Mouse (Mus musculus): ENCODE results near the gene Piezo1. TPM values are rescaled to one million over a fixed set of nuclear protein-coding genes. Genes with fewer than 3 reads are reported as not detected.

Piezo1 gene
- polyA plus RNA-seq, 1 experiment from 2014 or later = 3.4 TPM

DNA sequence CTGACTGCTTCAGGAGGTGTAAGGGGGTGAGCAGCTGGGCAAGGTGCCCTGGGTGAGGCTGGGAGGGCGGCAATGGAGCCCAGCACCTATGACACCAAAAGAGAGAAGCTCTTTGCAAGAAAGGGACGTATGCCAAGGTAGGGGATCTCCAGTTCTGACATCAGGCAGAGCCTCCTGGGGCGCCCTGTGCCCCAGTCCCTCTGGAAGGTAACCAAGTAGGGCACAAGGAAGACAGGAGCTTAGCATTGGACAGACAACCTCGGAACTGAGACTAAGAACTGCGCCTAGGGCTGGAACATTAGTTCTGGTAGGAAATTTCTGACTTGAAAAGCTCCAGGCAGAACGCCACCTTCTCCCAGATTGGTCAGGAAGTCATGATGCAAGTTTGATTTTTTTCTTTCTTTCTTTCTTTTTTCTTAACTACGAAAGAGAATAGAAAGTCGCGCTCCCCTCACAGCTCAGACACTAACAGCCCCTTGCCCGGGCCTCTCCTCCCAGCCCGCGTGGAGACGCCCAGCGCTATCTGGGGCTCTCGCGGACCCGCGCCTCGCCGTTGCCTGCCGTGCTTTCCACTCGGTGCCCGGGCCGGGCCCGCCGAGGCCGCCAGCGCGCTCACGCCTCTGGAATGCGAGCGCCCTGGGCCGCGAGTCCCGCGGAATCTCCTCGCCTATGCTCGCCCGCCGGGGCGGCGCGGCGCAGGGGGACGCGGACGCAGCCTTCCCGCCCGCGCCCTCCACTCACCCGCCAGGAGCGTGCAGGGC is 715 bp downstream of the Piezo1 start:
- H3K27me3 ChIP-seq (ENCODE audit: insufficient read depth, low read length) = no peaks in the 10 kb centered on the region
- H3K4me2 ChIP-seq (ENCODE audit: low read depth, low read length) = peak overlapping the region; percentile 96
- DNase-seq (peak; percentile 68), ATAC-seq (peak; percentile 15)
- peak overlapping the region; percentile 89 for H3K27ac ChIP-seq (ENCODE audit: low read depth)
- TF ChIP-seq CTCF (IDR thresholded peaks at IDR 0.05; ENCODE audit: low read depth) (no peak), EP300 (IDR thresholded peaks at IDR 0.05; ENCODE audit: low read depth) (no peak)
- H3K4me1 ChIP-seq (ENCODE audit: insufficient read depth) = peaks cover 43% of the 10 kb centered on the region
- WGBS (ENCODE audit: insufficient replicate concordance) = 3% methylated on average over 50 of the region's 52 CpGs
- peak overlapping the region; percentile 91 for H3K4me3 ChIP-seq (ENCODE audit: low read depth, low read length)
- H3K36me3 ChIP-seq (replicated peaks; ENCODE audit: insufficient read depth, low read length) = no peaks in the 10 kb centered on the region
- H3K9ac ChIP-seq (replicated peaks) = peak overlapping the region; percentile 87
- no peaks in the 10 kb centered on the region for H3K9me3 ChIP-seq (ENCODE audit: low read length)

DNA sequence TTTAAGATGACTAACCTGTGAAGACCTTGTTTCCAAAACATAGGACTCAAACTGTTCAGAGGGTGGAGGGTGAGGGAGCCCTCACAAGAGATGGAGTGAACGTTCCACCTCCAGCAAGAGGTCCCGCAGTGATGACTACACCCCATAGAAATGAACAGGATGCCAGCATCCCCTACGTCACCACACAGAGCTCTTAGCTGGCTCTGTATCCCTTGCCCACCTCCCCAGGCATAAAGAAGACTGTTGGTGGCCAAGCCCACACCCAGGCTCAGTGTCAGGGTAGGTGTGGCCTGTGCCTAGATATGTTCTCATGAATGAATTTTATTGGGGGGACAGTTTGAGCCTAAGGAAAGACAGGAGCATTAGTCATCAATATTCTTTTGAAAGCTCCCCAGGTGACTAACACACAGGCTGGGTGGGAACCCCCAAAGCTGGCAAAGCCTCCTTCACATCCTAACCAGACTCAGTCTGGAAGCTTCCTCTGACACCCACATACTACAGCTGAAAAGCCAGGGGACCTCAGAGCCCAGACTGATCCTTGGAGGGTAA is 2.2 kb downstream of the Piezo1 start:
- Histone ChIP-seq H3K4me3 (ENCODE audit: low read depth, low read length) (peak overlapping the region; percentile 91), H3K27ac (ENCODE audit: low read depth) (peak overlapping the region; percentile 89), H3K36me3 (replicated peaks; ENCODE audit: insufficient read depth, low read length) (no peaks in the 10 kb centered on the region), H3K27me3 (ENCODE audit: insufficient read depth, low read length) (no peaks in the 10 kb centered on the region), H3K9ac (replicated peaks) (peak overlapping the region; percentile 87), H3K4me1 (ENCODE audit: insufficient read depth) (peaks cover 51% of the 10 kb centered on the region), H3K9me3 (ENCODE audit: low read length) (no peaks in the 10 kb centered on the region), H3K4me2 (ENCODE audit: low read depth, low read length) (peak overlapping the region; percentile 96)
- ATAC-seq = no peak
- TF ChIP-seq CTCF (IDR thresholded peaks at IDR 0.05; ENCODE audit: low read depth) (no peak), EP300 (IDR thresholded peaks at IDR 0.05; ENCODE audit: low read depth) (no peak)
- whole genome bisulfite sequencing (ENCODE audit: insufficient replicate concordance) = 49% methylated on average over 3 of the region's 3 CpGs
- DNase-seq = no peak

DNA sequence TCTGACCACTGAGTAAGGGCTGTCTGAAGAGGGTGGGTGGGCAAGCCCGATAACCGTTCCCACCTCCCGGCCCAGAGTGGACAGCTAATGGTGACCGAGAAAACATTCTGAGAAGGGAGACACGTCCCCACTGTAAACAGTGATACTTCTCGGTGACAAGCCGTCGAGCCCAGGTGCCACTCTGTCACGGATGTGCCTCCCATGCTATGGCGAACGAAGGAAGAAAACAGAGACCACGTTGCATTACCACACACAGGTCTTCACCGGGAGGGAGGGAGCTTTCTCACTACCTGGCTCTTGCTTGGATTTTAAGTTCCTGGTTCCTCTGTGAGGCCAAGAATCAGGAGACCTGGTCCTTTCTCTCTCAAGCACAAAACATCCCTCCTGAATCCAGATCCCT is 2.8 kb downstream of the Piezo1 start:
- Histone ChIP-seq H3K9ac (replicated peaks) (peak overlapping the region; percentile 87), H3K27me3 (ENCODE audit: insufficient read depth, low read length) (no peaks in the 10 kb centered on the region), H3K4me3 (ENCODE audit: low read depth, low read length) (peak overlapping the region; percentile 91), H3K27ac (ENCODE audit: low read depth) (peak overlapping the region; percentile 89), H3K9me3 (ENCODE audit: low read length) (no peaks in the 10 kb centered on the region), H3K36me3 (replicated peaks; ENCODE audit: insufficient read depth, low read length) (no peaks in the 10 kb centered on the region), H3K4me1 (ENCODE audit: insufficient read depth) (peaks cover 51% of the 10 kb centered on the region), H3K4me2 (ENCODE audit: low read depth, low read length) (peak overlapping the region; percentile 96)
- WGBS (ENCODE audit: insufficient replicate concordance) = 27% methylated on average over 13 of the region's 13 CpGs
- TF ChIP-seq CTCF (IDR thresholded peaks at IDR 0.05; ENCODE audit: low read depth) = no peak
- TF ChIP-seq EP300 (IDR thresholded peaks at IDR 0.05; ENCODE audit: low read depth) = no peak
- DNase-seq (no peak), ATAC-seq (no peak)

GRCm38 (mm10) chr8:122547815-122548214 is 3.3 kb downstream of the Piezo1 start:
- peak; percentile 43 for ATAC-seq
- Histone ChIP-seq H3K4me2 (ENCODE audit: low read depth, low read length) (peak overlapping the region; percentile 96), H3K36me3 (replicated peaks; ENCODE audit: insufficient read depth, low read length) (no peaks in the 10 kb centered on the region), H3K27ac (ENCODE audit: low read depth) (peak overlapping the region; percentile 89), H3K4me3 (ENCODE audit: low read depth, low read length) (peak overlapping the region; percentile 91), H3K9me3 (ENCODE audit: low read length) (no peaks in the 10 kb centered on the region), H3K9ac (replicated peaks) (peak overlapping the region; percentile 87), H3K27me3 (ENCODE audit: insufficient read depth, low read length) (no peaks in the 10 kb centered on the region), H3K4me1 (ENCODE audit: insufficient read depth) (peaks cover 51% of the 10 kb centered on the region)
- DNase-seq = peak; percentile 77
- no peak; the same call in 1 of the 2 replicates for TF ChIP-seq EP300 (IDR thresholded peaks at IDR 0.05; ENCODE audit: low read depth)
- no peak for TF ChIP-seq CTCF (IDR thresholded peaks at IDR 0.05; ENCODE audit: low read depth)
- 13% methylated on average over 5 of the region's 5 CpGs for WGBS (ENCODE audit: insufficient replicate concordance)

DNA sequence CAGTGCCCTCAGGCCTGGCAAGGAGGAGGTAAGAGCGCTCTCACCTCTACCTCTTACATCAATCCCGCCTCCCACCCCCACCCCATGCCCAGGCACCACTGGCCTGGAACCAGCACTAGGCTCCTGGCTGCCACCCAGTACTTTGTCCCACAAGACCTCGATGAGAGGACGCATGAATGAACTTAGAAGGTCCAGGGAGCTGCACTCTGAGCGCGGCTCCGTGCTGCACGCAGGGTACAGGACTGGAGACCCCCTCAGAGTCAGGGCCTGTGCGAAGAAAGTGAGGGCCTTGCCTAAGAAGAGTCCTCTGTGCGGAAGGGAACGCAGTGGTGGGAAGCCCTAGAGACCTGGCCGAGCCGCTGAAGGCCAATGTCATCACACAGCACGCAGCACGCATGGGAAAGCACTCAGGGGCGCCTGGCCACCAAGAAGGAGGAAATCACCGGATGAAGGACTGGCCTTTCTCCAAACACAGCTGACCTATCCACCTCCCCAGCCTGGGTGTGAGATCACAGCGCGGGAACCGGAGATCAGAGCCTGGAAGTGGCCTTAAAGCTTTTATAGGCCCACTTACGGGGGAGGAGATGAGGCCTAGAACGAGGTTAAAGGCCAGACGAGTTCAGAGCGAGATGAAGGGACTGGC is 4.2 kb downstream of the Piezo1 start:
- no peaks in the 10 kb centered on the region for H3K9me3 ChIP-seq (ENCODE audit: low read length)
- DNase-seq (peak; percentile 63), ATAC-seq (no peak)
- H3K9ac ChIP-seq (replicated peaks) = peak overlapping the region; percentile 87
- peak overlapping the region; percentile 89 for H3K27ac ChIP-seq (ENCODE audit: low read depth)
- 0 out of 2 replicates have a peak, but pooled peaks cover 4% of the 10 kb centered on the region for H3K36me3 ChIP-seq (replicated peaks; ENCODE audit: insufficient read depth, low read length)
- peak overlapping the region; percentile 91 for H3K4me3 ChIP-seq (ENCODE audit: low read depth, low read length)
- peak overlapping the region; percentile 96 for H3K4me2 ChIP-seq (ENCODE audit: low read depth, low read length)
- peaks cover 51% of the 10 kb centered on the region for H3K4me1 ChIP-seq (ENCODE audit: insufficient read depth)
- no peak for TF ChIP-seq EP300 (IDR thresholded peaks at IDR 0.05; ENCODE audit: low read depth)
- TF ChIP-seq CTCF (IDR thresholded peaks at IDR 0.05; ENCODE audit: low read depth) = no peak
- H3K27me3 ChIP-seq (ENCODE audit: insufficient read depth, low read length) = no peaks in the 10 kb centered on the region
- 51% methylated on average over 24 of the region's 24 CpGs for WGBS (ENCODE audit: insufficient replicate concordance)

All from liver, postnatal 0 days (tissue).